In genomic region chr14:25623698-25624097, GRCm38 (mm10) we compare ENCODE assay signal across 8 mouse cellular contexts.
DNase-seq lines count a peak whose midpoint lies in the region; ATAC-seq and TF ChIP-seq lines count a peak whose summit lies in the region.

No protein-coding gene starts in this region.

- H3K27ac ChIP-seq in kidney, postnatal 0 days: peak overlapping the region; percentile 61
- peak overlapping the region; percentile 49 for H3K27ac ChIP-seq in embryonic facial prominence, embryonic 10.5 days (replicated peaks)
- peak overlapping the region; percentile 94 for H3K27ac ChIP-seq in hindbrain, embryonic 13.5 days
- H3K27ac ChIP-seq in midbrain, postnatal 0 days (ENCODE audit: low read depth, low read length): peak overlapping the region; percentile 60

- no peak overlapping the region for H3K4me2 ChIP-seq in kidney, postnatal 0 days (ENCODE audit: low read length)
- H3K4me2 ChIP-seq in hindbrain, embryonic 13.5 days: no peak overlapping the region
- no peak overlapping the region for H3K4me2 ChIP-seq in midbrain, postnatal 0 days (ENCODE audit: low read depth, low read length, poor library complexity, severe bottlenecking)

- no peak for TF ChIP-seq CTCF in kidney, postnatal 0 days (IDR thresholded peaks at IDR 0.05; ENCODE audit: low read depth)
- no peak for TF ChIP-seq CTCF in midbrain, postnatal 0 days (IDR thresholded peaks at IDR 0.05)

- peak; percentile 83 for DNase-seq in kidney, postnatal 0 days (ENCODE audit: low spot score)
- no peak for DNase-seq in kidney, adult 18-20 months
- no peak for DNase-seq in embryonic facial prominence, embryonic 10.5 days (ENCODE audit: low spot score)
- DNase-seq in midbrain, postnatal 0 days (ENCODE audit: low spot score): peak; percentile 59
- DNase-seq in B cell, adult 2 months: no peak
- DNase-seq in MN1 (ENCODE audit: low spot score): no peak
- DNase-seq in lung, adult 18-20 months: no peak

- peak; percentile 69 for ATAC-seq in kidney, postnatal 0 days (replicated peaks; ENCODE audit: low FRiP score, low read depth)
- peak; percentile 30 for ATAC-seq in hindbrain, embryonic 13.5 days (ENCODE audit: low FRiP score)
- peak; percentile 31; the same call in 1 of the 2 replicates for ATAC-seq in midbrain, postnatal 0 days (ENCODE audit: low FRiP score)

- H3K4me1 ChIP-seq in kidney, postnatal 0 days (replicated peaks; ENCODE audit: insufficient read depth, low read length): peaks cover 22% of the 10 kb centered on the region
- peaks cover 68% of the 10 kb centered on the region for H3K4me1 ChIP-seq in embryonic facial prominence, embryonic 10.5 days
- H3K4me1 ChIP-seq in hindbrain, embryonic 13.5 days (replicated peaks): peaks cover 98% of the 10 kb centered on the region
- peaks cover 20% of the 10 kb centered on the region for H3K4me1 ChIP-seq in midbrain, postnatal 0 days (ENCODE audit: insufficient read depth, low read length)

- H3K4me3 ChIP-seq in kidney, postnatal 0 days (replicated peaks; ENCODE audit: low read depth, low read length): no peak overlapping the region
- no peak overlapping the region for H3K4me3 ChIP-seq in embryonic facial prominence, embryonic 10.5 days
- no peak overlapping the region for H3K4me3 ChIP-seq in hindbrain, embryonic 13.5 days
- no peak overlapping the region for H3K4me3 ChIP-seq in midbrain, postnatal 0 days (ENCODE audit: low read depth, low read length)

- no peaks in the 10 kb centered on the region for H3K9me3 ChIP-seq in kidney, postnatal 0 days (replicated peaks; ENCODE audit: low read length)
- no peaks in the 10 kb centered on the region for H3K9me3 ChIP-seq in embryonic facial prominence, embryonic 10.5 days
- no peaks in the 10 kb centered on the region for H3K9me3 ChIP-seq in hindbrain, embryonic 13.5 days
- H3K9me3 ChIP-seq in midbrain, postnatal 0 days (ENCODE audit: low read length): no peaks in the 10 kb centered on the region

- no peaks in the 10 kb centered on the region for H3K27me3 ChIP-seq in kidney, postnatal 0 days (ENCODE audit: insufficient read depth, low read length)
- H3K27me3 ChIP-seq in embryonic facial prominence, embryonic 10.5 days (replicated peaks; ENCODE audit: low read depth, poor library complexity, severe bottlenecking): no peaks in the 10 kb centered on the region
- no peaks in the 10 kb centered on the region for H3K27me3 ChIP-seq in hindbrain, embryonic 13.5 days
- H3K27me3 ChIP-seq in midbrain, postnatal 0 days (ENCODE audit: insufficient read depth, low read length): no peaks in the 10 kb centered on the region

- H3K36me3 ChIP-seq in kidney, postnatal 0 days (ENCODE audit: insufficient read depth, low read length): 0 out of 2 replicates have a peak, but pooled peaks cover 19% of the 10 kb centered on the region
- peaks cover 85% of the 10 kb centered on the region for H3K36me3 ChIP-seq in embryonic facial prominence, embryonic 10.5 days (replicated peaks)
- H3K36me3 ChIP-seq in hindbrain, embryonic 13.5 days: peaks cover 28% of the 10 kb centered on the region
- H3K36me3 ChIP-seq in midbrain, postnatal 0 days (ENCODE audit: insufficient read depth, low read length): 0 out of 2 replicates have a peak, but pooled peaks cover 9% of the 10 kb centered on the region

- no peak overlapping the region for H3K9ac ChIP-seq in kidney, postnatal 0 days (ENCODE audit: low read depth, low read length)
- H3K9ac ChIP-seq in hindbrain, embryonic 13.5 days: peak overlapping the region; percentile 57; the same call in 1 of the 2 replicates
- H3K9ac ChIP-seq in midbrain, postnatal 0 days (replicated peaks; ENCODE audit: low read length, poor library complexity, severe bottlenecking): peak overlapping the region; percentile 5; the same call in 1 of the 2 replicates

- 10% methylated on average over 7 of the region's 7 CpGs for WGBS in kidney, postnatal 0 days
- 69% methylated on average over 7 of the region's 7 CpGs for WGBS in embryonic facial prominence, embryonic 10.5 days
- 14% methylated on average over 7 of the region's 7 CpGs for WGBS in hindbrain, embryonic 13.5 days
- WGBS in midbrain, postnatal 0 days: 20% methylated on average over 7 of the region's 7 CpGs

Comparison
In these comparisons a context has a peak if more than half of its experiments do, and no peak if none do; other contexts are left out.
1. DNase-seq: peak in kidney, postnatal 0 days (single experiment) and midbrain, postnatal 0 days (single experiment); none in kidney, adult 18-20 months (single experiment), embryonic facial prominence, embryonic 10.5 days (single experiment), B cell, adult 2 months (0 of 2), MN1 (single experiment) and lung, adult 18-20 months (0 of 2).
2. Peak in every context shown above with its lines, with median percentiles within 50 percentile points of each other: ATAC-seq and H3K27ac ChIP-seq.